Mouse (Mus musculus) T-cell, adult 2 months (primary cell): ENCODE measurements at regions not wholly inside any gene's neighbourhood (a gene's known extent, or its start where the extent isn't known, plus 50 kb on each side); places are given as distances from the start of the nearest gene placed in this dataset.
"Not testable (repeated sequence)": the region's sequence is repeated elsewhere in the genome, so short reads cannot be mapped to it uniquely, and the experiment has no call there.

ENCODE experiments used
- DNase-seq: peaks from one replicate; pipeline ENCODE4 v3.0.0; 2022; ENCODE audit warnings: low spot score

GRCm38 (mm10) chr5:134046086-134046485 is 53.4 kb upstream of the Castor2 start:
- no peak for DNase-seq

- DNase-seq, result not testable (repeated sequence)
Measured at GRCm38 (mm10) chr5:134042938-134043337, 56.6 kb upstream of the Castor2 start.

GRCm38 (mm10) chr5:134027316-134027966 is 72.1 kb upstream of the Castor2 start:
- DNase-seq, result no peak

GRCm38 (mm10) chr5:134019651-134020432 is 79.7 kb upstream of the Castor2 start:
- DNase-seq, result no peak

DNA sequence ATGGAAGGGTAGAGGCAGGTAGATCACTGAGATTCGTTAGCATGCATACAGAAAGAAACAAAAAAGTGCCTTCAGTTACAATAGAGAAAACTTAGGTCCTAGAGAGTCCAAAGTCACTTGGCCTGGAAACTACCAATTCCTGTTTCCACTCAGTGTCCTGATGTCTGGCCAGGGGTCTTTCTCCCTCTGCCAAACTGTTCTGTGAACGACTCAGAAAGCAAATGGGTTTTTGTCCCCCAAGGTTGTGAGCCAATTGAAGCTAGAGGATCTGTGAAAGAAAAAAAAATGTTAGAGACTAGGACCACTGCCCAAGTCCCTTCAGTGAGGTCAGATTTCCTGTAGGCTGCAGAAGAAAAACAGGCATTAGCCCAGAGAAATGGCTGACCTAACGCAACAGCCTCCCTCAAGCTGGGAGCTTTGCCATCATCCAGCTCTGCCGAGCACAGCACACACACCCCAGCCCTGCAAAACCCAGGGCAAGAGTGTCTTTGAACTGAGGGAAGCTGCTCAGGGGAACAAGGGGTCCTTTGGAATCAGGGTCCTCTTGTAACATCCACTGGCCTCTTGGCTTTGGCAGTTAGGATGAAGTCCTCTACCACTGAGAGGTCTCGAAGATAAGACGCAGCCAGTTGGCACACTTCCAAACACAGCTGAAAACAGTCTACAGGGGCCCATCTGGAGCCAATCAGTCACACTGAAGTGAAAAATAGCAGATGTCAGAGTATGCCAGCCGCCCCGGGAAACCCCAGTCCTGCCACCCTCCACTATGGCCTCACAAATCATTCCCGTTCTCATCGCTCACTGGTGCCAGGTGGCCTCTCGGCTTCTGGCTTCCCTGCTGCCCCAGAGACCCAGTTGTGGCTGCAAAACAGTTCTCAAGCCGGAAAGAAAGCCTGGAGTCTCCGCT is 85.0 kb upstream of the Castor2 start:
- DNase-seq, result no peak

- DNase-seq, result no peak
Measured at GRCm38 (mm10) chr5:134013206-134013605, 86.3 kb upstream of the Castor2 start.

GRCm38 (mm10) chr5:134009843-134010242 is 89.7 kb upstream of the Castor2 start:
- DNase-seq, result no peak

GRCm38 (mm10) chr5:134007127-134007771 is 92.3 kb upstream of the Castor2 start:
- DNase-seq, result no peak

GRCm38 (mm10) chr5:134006470-134007126 is 92.9 kb upstream of the Castor2 start:
- peak; percentile 17 for DNase-seq

- DNase-seq, result no peak
Measured at GRCm38 (mm10) chr5:134006001-134006400, 93.5 kb upstream of the Castor2 start.

- DNase-seq, result no peak
Measured at GRCm38 (mm10) chr5:134000100-134000499, 99.4 kb upstream of the Castor2 start.

GRCm38 (mm10) chr5:133999698-134000097 is 99.8 kb upstream of the Castor2 start:
- no peak for DNase-seq

DNA sequence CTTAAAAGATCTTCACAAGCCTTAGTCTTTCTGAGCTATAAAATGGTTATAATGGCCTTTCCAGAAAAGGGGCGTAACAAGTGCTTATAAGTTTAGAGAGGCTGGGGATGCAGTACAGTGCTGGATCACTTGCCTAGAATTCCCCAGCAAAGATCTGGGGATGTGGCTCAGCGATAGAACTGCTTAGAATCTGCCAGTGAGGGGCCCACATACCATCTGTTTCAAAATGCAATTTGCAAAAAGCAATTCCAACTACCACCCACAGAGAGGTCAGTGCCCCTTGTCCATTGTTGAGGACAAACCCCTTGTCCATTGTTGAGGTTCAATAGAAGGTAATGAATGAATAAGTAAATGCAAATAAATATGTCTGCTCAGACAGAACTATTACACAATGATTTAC is 107.5 kb upstream of the Castor2 start:
- DNase-seq, result no peak

GRCm38 (mm10) chr5:133991556-133991955 is 108.0 kb upstream of the Castor2 start:
- no peak for DNase-seq

DNA sequence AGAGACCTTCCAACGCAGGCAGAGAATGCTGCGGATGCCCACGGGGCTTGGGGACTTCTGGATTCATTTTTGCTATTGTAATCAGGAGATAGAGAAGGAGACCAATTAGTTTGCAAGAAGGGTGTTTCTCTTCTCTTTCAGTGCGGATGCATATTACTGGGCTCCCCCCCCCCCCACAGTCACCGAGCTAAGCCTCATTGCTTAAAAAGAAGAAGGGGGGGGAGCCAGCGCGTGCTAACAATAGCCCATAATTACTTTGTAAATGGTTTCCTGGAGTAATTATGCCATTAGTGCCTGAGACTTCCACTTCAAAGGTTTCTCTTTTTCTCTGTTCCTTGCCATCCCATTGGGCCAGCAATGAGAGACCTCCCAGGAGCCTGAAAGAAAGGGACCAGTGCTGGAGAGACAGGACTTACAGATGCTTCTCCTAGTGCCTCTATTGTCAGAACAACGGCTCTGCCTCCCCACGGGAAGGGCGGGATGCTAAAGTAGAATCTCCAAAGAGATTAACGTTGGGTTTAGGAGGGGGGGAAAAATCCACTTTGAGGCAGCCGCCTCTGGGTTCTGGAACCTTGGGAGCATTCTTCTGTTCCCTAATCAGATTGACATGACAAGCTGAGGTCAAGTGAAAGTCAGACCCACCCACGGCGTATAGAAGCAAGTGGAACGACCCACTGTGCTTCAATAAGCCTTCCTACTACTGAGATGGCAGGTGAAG is 116.1 kb upstream of the Castor2 start:
- no peak for DNase-seq

DNA sequence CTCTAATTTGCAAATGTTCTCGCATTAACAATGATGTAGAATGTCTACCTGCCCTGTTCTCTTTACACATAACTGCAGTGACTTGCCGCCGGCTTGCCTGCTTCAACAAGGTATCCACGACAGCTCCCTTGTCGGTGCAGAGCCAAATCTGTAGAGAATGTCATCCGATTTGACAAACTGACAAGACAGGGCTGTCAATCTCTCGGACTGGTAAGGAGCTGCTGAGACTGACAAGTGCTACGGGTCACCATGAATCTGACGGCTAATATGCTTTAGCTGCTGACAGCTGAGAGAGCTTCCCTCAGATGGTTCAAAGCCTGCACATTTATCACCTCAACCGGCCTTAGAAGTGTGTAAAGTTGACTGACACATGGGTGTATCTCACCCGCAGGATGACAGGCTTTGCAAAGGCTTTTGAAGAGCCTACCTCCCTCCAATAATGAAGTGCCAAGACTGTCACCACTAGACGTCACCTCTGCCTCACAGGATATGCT is 129.0 kb upstream of the Castor2 start:
- DNase-seq, result no peak

- no peak for DNase-seq
Measured at GRCm38 (mm10) chr5:133963301-133963700, 136.2 kb upstream of the Castor2 start.

DNA sequence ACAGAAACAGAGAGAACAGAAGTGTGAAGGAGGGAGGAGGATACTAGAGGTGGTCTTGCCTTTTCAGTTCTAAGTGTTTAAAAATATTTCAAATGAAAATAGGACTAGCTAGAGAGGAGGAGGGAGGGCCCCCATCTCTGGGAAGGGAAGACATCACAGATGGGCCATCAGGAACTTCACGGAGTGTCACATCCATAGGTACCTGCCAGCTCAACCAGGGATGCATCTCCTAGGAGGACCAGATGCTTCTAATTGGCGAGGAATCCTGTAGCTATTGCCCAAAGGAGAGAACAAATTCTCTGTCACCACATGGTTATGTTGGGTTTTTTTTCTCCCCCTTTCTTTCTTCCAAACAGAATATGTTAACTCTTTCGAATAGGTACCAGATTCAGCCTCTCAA is 158.7 kb upstream of the Castor2 start:
- DNase-seq, result no peak

DNA sequence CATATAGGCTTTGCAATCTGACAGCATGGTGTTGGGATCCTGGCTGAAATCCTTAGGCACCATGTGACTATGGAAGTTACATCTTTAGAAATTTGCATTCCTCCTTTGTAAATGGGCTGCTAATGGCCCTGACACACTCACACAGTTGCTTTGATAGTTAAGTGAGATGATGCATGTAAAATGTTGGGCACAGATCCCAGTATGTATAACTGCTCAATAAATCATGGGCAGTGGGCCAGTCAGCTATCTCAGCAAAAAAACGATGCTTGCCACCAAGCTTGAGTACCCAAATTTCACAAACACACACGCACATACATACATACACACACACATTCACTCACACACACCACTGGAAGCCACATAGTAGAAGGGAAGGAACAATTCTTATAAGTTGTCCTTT is 159.5 kb upstream of the Castor2 start:
- no peak for DNase-seq
